Mouse (Mus musculus) heart, postnatal 25 days (tissue): Measurements from ENCODE around the gene Jak1. TPM values are rescaled to one million over a fixed set of nuclear protein-coding genes. Genes with fewer than 3 reads are reported as not detected.
A peak's percentile ranks its signal among the peaks of the same experiment; 100 is the strongest.

Experiments used
- DNase-seq: peaks from one replicate; pipeline ENCODE4 v3.0.0; 2022; ENCODE audit warnings: low spot score
- intact Hi-C: fragments of 180-260 bp; cut with DNase I; formaldehyde crosslinking; loops from one replicate; pipeline ENCODE4 v1.15.1; 2025
- total RNA-seq, 2 experiments: library from RNA; stranded (reverse); gene quantifications; 2 replicates each; pipeline ENCODE4 v1.2.3; 2021

Gene Jak1
- total RNA-seq, result 10 to 100 TPM; 82.4 to 86.7 TPM

- intact Hi-C loops, result loop anchor here (2.0 to 5.0 kb wide), 5 partner anchors 28 to 98 kb away; no protein-coding TSS in a partner anchor
- DNase-seq, result peak; percentile 97
These were observed at the start of gene Jak1 for GRCm38 (mm10) chr4:101264741-101265513. TSS of gene Jak1 (minus strand) at chr4:101265282.

DNA sequence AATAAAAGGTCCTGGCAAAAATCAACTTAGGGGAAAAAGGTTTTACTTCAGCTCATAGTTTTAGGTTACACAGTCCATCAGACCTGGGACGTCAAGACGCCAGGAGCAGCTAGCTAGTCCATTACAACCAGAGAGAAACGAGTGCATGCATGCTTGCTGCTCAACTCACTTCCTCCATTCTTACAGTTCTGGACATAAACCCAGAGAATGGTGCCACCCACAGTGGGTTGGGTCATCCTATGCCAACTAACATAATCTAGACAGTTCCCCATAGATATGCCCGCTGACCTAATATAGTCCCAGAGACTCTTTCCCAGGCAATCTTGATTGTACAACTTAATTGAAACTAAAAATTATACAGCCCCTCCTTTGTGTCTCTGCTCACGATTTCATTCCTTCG is 47.0 kb upstream of the Jak1 start:
- no peak for DNase-seq
- intact Hi-C loops, result no loop called here

DNA sequence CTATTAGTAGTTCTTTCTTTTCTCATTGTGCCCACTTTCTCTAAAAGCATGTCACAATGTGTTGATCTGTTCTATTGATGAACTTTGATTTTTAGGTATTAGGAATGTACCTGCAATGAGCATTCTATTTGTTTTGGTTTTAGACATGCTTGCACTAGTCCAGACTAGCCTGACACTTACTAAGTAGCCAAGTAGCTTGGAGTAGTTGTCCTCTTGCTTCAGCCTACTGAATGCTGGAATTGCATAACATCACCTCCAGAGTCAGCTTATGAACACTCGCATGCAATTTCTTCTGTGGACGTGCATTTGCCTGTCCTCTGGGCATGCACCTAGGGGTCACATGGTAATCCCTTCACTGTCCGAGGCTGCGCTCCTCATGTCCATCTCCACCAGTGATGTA is 43.1 kb upstream of the Jak1 start:
- no peak for DNase-seq
- intact Hi-C loops, result no loop called here

GRCm38 (mm10) chr4:101307286-101307685 is 42.2 kb upstream of the Jak1 start:
- DNase-seq, result no peak
- intact Hi-C loops, result no loop called here

GRCm38 (mm10) chr4:101306132-101306915 is 41.2 kb upstream of the Jak1 start:
- intact Hi-C loops, result no loop called here
- no peak for DNase-seq

- intact Hi-C loops, result no loop called here
- DNase-seq, result no peak
These were observed 40.0 kb upstream of the Jak1 start for GRCm38 (mm10) chr4:101305126-101305525.

- DNase-seq, result no peak
- intact Hi-C loops, result no loop called here
These were observed 39.0 kb upstream of the Jak1 start for GRCm38 (mm10) chr4:101304114-101304513.

- no peak for DNase-seq
- intact Hi-C loops, result no loop called here
These were observed 35.4 kb upstream of the Jak1 start for GRCm38 (mm10) chr4:101300392-101300910.

DNA sequence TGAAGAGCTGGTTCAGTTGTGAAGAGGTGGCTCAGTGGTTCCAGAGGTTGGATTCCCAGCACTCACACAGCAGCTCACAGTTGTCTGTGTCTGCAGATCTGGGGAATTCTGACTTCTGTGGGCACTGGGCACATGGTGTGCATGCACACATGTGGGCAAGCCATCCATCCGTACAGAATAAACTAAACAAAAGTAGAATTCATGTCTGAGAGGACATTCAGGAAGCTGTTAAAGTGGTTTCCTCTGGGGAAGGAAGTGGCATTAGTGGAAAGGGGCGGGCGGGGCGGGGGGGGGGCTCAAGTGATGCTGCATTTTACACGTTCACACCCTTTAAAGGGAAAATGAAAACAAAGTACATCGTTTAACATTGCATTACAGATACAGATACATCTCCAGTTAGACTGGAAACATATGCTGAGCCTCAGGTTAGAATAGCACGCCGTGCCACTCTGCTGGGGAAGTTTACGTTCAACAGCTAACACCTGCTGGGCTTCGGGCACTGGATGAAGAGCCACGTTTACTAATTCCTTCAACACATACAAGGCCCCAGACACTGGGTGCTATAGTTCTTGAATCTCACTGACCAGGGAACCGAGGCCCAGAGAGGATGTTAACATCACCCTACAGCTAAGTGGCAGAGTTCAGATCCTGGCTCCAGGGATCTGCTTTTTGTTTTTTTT is 33.4 kb upstream of the Jak1 start:
- no peak for DNase-seq
- intact Hi-C loops, result no loop called here

- intact Hi-C loops, result no loop called here
- no peak for DNase-seq
These were observed 31.8 kb upstream of the Jak1 start for GRCm38 (mm10) chr4:101296836-101297235.

DNA sequence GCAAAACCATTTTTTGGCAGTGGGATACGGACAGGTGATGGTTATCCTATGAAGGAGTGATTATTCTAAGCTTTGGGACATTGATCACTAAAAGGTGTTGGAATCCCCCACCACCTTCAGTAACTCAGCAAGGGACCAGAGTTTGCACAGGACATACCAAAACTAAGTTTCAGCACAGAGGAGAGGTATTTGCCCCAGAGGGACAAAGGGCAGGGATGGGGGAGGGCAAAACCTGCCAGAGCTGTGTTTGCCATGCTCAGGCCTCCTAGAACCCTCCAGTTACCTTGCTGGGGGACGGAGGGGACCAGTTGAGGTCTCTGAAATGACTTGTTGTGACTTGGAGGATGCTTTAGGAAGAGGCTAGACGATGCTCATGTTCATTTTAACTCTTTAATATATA is 30.7 kb upstream of the Jak1 start:
- no peak for DNase-seq
- intact Hi-C loops, result no loop called here

DNA sequence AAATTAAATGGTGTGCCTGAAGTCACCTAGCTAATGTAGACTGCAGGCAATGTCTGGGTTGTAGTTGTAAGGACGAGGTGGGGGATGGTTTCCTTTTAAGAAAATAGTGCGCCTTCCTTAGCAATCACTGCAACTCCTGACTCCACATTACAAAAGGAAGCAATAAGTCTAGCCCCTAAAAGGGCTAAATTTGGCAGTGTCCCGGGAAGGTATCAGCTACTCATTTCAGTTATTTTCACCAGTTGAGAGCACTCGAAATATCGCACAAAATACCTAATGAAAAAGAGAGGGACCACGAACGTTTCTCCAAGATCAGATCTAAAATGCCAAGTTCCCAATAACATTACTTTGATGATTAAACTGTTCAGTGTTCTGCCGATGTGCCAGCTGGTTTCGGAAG is 28.6 kb upstream of the Jak1 start:
- intact Hi-C loops, result loop anchor here (2.0 to 5.0 kb wide), 3 partner anchors 29 to 111 kb away; partner anchors contain the start of gene Jak1
- DNase-seq, result no peak

- intact Hi-C loops, result loop anchor here (2.0 to 5.0 kb wide), 3 partner anchors 28 to 111 kb away; partner anchors contain the start of gene Jak1
- DNase-seq, result peak; percentile 57
These were observed 27.9 kb upstream of the Jak1 start for GRCm38 (mm10) chr4:101292736-101293541.

GRCm38 (mm10) chr4:101292028-101292735 is 27.1 kb upstream of the Jak1 start:
- DNase-seq, result peak; percentile 92
- intact Hi-C loops, result loop anchor here (2.0 to 5.0 kb wide), 3 partner anchors 27 to 110 kb away; partner anchors contain the start of gene Jak1

DNA sequence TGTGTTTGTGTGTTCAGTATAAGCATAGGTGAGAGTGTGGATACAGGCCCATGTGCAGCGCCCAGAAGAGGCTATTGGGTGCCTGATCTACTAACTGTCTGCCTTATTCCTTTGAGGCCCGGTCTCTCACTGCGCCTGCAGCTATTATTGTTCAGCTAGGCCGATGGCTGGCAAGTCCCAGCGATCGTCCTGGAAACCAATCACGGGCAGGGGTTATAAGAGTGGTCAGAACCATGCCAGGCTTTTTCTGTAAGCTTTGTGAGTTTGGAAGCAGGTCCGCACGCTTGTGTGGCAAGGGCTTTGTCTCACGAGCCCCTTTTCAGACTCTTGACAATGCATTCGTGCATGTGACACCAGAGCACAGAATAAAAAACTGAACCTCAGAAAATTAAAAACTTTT is 23.2 kb upstream of the Jak1 start:
- intact Hi-C loops, result no loop called here
- DNase-seq, result no peak

- intact Hi-C loops, result no loop called here
These were observed 21.5 kb upstream of the Jak1 start for GRCm38 (mm10) chr4:101286562-101286961.

DNA sequence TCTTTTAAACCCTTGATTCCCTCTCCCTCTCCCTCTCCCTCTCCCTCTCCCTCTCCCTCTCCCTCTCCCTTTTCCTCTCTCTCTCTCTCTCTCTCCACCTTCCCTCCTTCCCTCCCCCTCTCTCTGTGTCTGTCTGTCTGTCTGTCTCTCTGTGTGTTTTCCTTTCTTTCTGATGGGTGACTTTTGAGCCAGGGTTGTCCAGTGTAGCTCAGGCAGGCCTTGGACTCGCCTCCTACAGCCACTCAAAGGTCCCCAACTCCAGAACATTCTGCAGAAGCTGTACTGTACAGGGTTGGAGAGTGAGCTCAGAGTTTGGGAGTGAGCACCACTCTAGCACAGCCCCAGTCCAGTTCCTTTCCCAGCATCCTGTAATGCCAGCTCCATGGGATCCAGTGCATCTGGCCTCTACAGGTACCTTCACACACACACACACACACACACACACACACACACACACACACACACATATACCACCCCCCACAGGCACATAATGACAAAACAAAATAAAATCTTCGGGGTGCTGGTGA is 20.9 kb upstream of the Jak1 start:
- no peak for DNase-seq
- intact Hi-C loops, result no loop called here

More at GRCm38 (mm10) chr4:101286562-101286961, 21.5 kb upstream of the Jak1 start:
- DNase-seq, result no peak

DNA sequence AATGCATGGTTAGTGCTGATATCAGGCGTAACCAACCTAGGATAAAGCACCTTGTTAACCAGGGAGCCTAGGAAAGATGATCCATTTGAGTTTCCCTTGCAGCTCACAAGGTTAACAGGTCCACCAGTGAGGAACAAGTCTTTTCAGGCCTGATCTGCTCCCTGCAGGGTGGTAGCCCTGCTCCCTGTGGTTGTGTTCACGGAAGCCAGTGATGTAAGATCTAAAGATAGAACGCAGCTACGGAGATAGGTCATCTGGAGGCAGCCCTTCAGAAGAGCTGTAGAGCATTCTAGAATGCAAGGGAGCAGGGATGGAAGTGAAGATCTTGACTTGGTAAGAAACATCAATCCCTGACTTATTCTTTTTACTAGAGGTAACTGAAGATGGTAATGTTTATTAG is 18.9 kb upstream of the Jak1 start:
- intact Hi-C loops, result no loop called here
- no peak for DNase-seq

- DNase-seq, result no peak
- intact Hi-C loops, result no loop called here
These were observed 17.2 kb upstream of the Jak1 start for GRCm38 (mm10) chr4:101282237-101282636.
